Mouse (Mus musculus) hindbrain, embryonic 12.5 days (tissue): ENCODE measurements around the gene Msantd3. TPM values are rescaled to one million over a fixed set of nuclear protein-coding genes. Genes with fewer than 3 reads are reported as not detected.

Experiments
- polyA plus RNA-seq: library from polyadenylated mRNA; unstranded; fragments of >200 nt; fragmentation: Nextera tagmentation; extraction: Ambion mirVana; gene quantifications from 2 replicates; pipeline ENCODE4 v1.2.1, GENCODE M21; 2016

The Msantd3 gene
- polyA plus RNA-seq, 1 experiment from 2014 or later: 50.8 TPM

Other genes starting within 250 kb of the Msantd3 start
- gene Tex10, start 66.5 kb upstream of the Msantd3 start, polyA plus RNA-seq: 52.2 and 53.9 TPM in 2 replicates
- gene Tmeff1, start 45.2 kb downstream of the Msantd3 start, polyA plus RNA-seq: 295 and 300 TPM in 2 replicates
- gene Cavin4, start 123.6 kb downstream of the Msantd3 start, polyA plus RNA-seq: 2.6 and 3.4 TPM in 2 replicates